Mouse (Mus musculus): ENCODE results near the gene Spg7.

DNA sequence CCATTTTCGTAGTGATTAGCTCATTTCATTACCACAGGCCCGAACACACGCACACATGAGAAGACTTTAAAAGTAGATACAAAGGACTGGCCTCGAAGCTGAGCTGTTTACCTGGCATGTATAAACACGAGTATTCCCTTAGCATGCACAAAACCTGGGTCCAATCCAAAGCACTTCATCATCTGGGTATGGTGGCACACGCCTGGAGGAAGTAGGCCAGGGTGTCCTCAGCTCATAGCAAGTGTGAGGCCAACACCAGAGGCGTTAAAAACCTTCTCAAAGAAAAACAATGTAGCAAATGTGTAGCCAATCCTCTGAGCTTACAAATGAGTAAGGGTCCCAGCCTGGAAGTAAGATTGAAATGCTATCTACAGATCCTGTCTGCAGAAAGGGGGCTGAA lies 48.3 kb upstream of the Spg7 start:
- TF ChIP-seq POLR2A (IDR thresholded peaks at IDR 0.05; ENCODE audit: low read depth, low read length), result no peak
- TF ChIP-seq CTCF (IDR thresholded peaks at IDR 0.05; ENCODE audit: extremely low read depth, insufficient read depth, insufficient read length, insufficient replicate concordance), result no peak
